Mouse (Mus musculus): ENCODE measurements around the gene Rpa1. TPM values are rescaled to one million over a fixed set of nuclear protein-coding genes. Genes with fewer than 3 reads are reported as not detected.
A peak's percentile ranks its signal among the peaks of the same experiment; 100 is the strongest.
"Not testable (repeated sequence)": the region's sequence is repeated elsewhere in the genome, so short reads cannot be mapped to it uniquely, and the experiment has no call there.

The Rpa1 gene
- total RNA-seq, 1 experiment from 2014 or later, result 77.9 TPM

GRCm38 (mm10) chr11:75291389-75292215, 56.5 kb downstream of the Rpa1 start:
- no peak for ATAC-seq (ENCODE audit: extremely low read depth, insufficient number of reproducible peaks, low FRiP score, poor library complexity, severe bottlenecking)

GRCm38 (mm10) chr11:75290566-75291271, 57.4 kb downstream of the Rpa1 start:
- peak; percentile 80 for ATAC-seq (ENCODE audit: extremely low read depth, insufficient number of reproducible peaks, low FRiP score, poor library complexity, severe bottlenecking)

- ATAC-seq (ENCODE audit: extremely low read depth, insufficient number of reproducible peaks, low FRiP score, poor library complexity, severe bottlenecking), result no peak
These were observed 59.0 kb downstream of the Rpa1 start for GRCm38 (mm10) chr11:75289120-75289519.

GRCm38 (mm10) chr11:75288517-75288916, 59.6 kb downstream of the Rpa1 start:
- no peak for ATAC-seq (ENCODE audit: extremely low read depth, insufficient number of reproducible peaks, low FRiP score, poor library complexity, severe bottlenecking)

GRCm38 (mm10) chr11:75287940-75288339, 60.2 kb downstream of the Rpa1 start:
- no peak for ATAC-seq (ENCODE audit: extremely low read depth, insufficient number of reproducible peaks, low FRiP score, poor library complexity, severe bottlenecking)

GRCm38 (mm10) chr11:75286868-75287267, 61.3 kb downstream of the Rpa1 start:
- ATAC-seq (ENCODE audit: extremely low read depth, insufficient number of reproducible peaks, low FRiP score, poor library complexity, severe bottlenecking), result no peak

GRCm38 (mm10) chr11:75285893-75286467, 62.1 kb downstream of the Rpa1 start:
- no peak for ATAC-seq (ENCODE audit: extremely low read depth, insufficient number of reproducible peaks, low FRiP score, poor library complexity, severe bottlenecking)

GRCm38 (mm10) chr11:75283784-75284183, 64.3 kb downstream of the Rpa1 start:
- ATAC-seq (ENCODE audit: extremely low read depth, insufficient number of reproducible peaks, low FRiP score, poor library complexity, severe bottlenecking), result not testable (repeated sequence)

- peak; percentile 45 for ATAC-seq (ENCODE audit: extremely low read depth, insufficient number of reproducible peaks, low FRiP score, poor library complexity, severe bottlenecking)
These were observed 65.5 kb downstream of the Rpa1 start for GRCm38 (mm10) chr11:75282496-75283120.

GRCm38 (mm10) chr11:75281380-75282256, 66.5 kb downstream of the Rpa1 start:
- ATAC-seq (ENCODE audit: extremely low read depth, insufficient number of reproducible peaks, low FRiP score, poor library complexity, severe bottlenecking), result no peak

GRCm38 (mm10) chr11:75280435-75281001, 67.6 kb downstream of the Rpa1 start:
- no peak for ATAC-seq (ENCODE audit: extremely low read depth, insufficient number of reproducible peaks, low FRiP score, poor library complexity, severe bottlenecking)

GRCm38 (mm10) chr11:75280066-75280410, 68.1 kb downstream of the Rpa1 start:
- no peak for ATAC-seq (ENCODE audit: extremely low read depth, insufficient number of reproducible peaks, low FRiP score, poor library complexity, severe bottlenecking)

GRCm38 (mm10) chr11:75279342-75280065, 68.6 kb downstream of the Rpa1 start:
- ATAC-seq (ENCODE audit: extremely low read depth, insufficient number of reproducible peaks, low FRiP score, poor library complexity, severe bottlenecking), result peak; percentile 23

GRCm38 (mm10) chr11:75279013-75279341, 69.1 kb downstream of the Rpa1 start:
- no peak for ATAC-seq (ENCODE audit: extremely low read depth, insufficient number of reproducible peaks, low FRiP score, poor library complexity, severe bottlenecking)

- ATAC-seq (ENCODE audit: extremely low read depth, insufficient number of reproducible peaks, low FRiP score, poor library complexity, severe bottlenecking), result no peak
These were observed 70.0 kb downstream of the Rpa1 start for GRCm38 (mm10) chr11:75278115-75278514.

- ATAC-seq (ENCODE audit: extremely low read depth, insufficient number of reproducible peaks, low FRiP score, poor library complexity, severe bottlenecking), result no peak
These were observed 73.1 kb downstream of the Rpa1 start for GRCm38 (mm10) chr11:75275035-75275434.

- ATAC-seq (ENCODE audit: extremely low read depth, insufficient number of reproducible peaks, low FRiP score, poor library complexity, severe bottlenecking), result no peak
These were observed 74.7 kb downstream of the Rpa1 start for GRCm38 (mm10) chr11:75273466-75273865.

GRCm38 (mm10) chr11:75270985-75271434, 77.1 kb downstream of the Rpa1 start:
- ATAC-seq (ENCODE audit: extremely low read depth, insufficient number of reproducible peaks, low FRiP score, poor library complexity, severe bottlenecking), result no peak
